Mouse (Mus musculus): ENCODE measurements around the gene Tppp. TPM values are rescaled to one million over a fixed set of nuclear protein-coding genes. Genes with fewer than 3 reads are reported as not detected.

The Tppp gene
- polyA plus RNA-seq, 1 experiment from 2014 or later: 12.1 TPM

GRCm38 (mm10) chr13:74026215-74026614 is 17.0 kb downstream of the Tppp start:
- 13% methylated on average over 2 of the region's 2 CpGs for WGBS
- H3K36me3 ChIP-seq: peaks cover 14% of the 10 kb centered on the region
- H3K4me3 ChIP-seq (replicated peaks): no peak overlapping the region
- no peak overlapping the region for H3K27ac ChIP-seq (replicated peaks)
- H3K4me1 ChIP-seq: no peaks in the 10 kb centered on the region
- no peaks in the 10 kb centered on the region for H3K9me3 ChIP-seq (replicated peaks)
- 0 out of 2 replicates have a peak, but pooled peaks have one; percentile 48 for ATAC-seq (ENCODE audit: low FRiP score)
- H3K4me2 ChIP-seq: no peak overlapping the region
- H3K9ac ChIP-seq (replicated peaks): no peak overlapping the region
- no peaks in the 10 kb centered on the region for H3K27me3 ChIP-seq (replicated peaks)

GRCm38 (mm10) chr13:74028116-74028515 is 18.9 kb downstream of the Tppp start:
- 68% methylated on average over 2 of the region's 2 CpGs for WGBS
- no peak overlapping the region for H3K4me3 ChIP-seq (replicated peaks)
- H3K4me1 ChIP-seq: no peaks in the 10 kb centered on the region
- H3K9me3 ChIP-seq (replicated peaks): no peaks in the 10 kb centered on the region
- peaks cover 23% of the 10 kb centered on the region for H3K36me3 ChIP-seq
- ATAC-seq (ENCODE audit: low FRiP score): no peak
- no peak overlapping the region for H3K4me2 ChIP-seq
- H3K27ac ChIP-seq (replicated peaks): no peak overlapping the region
- no peaks in the 10 kb centered on the region for H3K27me3 ChIP-seq (replicated peaks)
- no peak overlapping the region for H3K9ac ChIP-seq (replicated peaks)

- Histone ChIP-seq H3K9ac (replicated peaks) (no peak overlapping the region), H3K4me3 (replicated peaks) (no peak overlapping the region), H3K27ac (replicated peaks) (no peak overlapping the region), H3K9me3 (replicated peaks) (no peaks in the 10 kb centered on the region), H3K4me2 (no peak overlapping the region), H3K4me1 (no peaks in the 10 kb centered on the region), H3K36me3 (peaks cover 22% of the 10 kb centered on the region), H3K27me3 (replicated peaks) (no peaks in the 10 kb centered on the region)
- no peak for ATAC-seq (ENCODE audit: low FRiP score)
- WGBS: 90% methylated on average over 2 of the region's 2 CpGs
These were observed 19.8 kb downstream of the Tppp start for GRCm38 (mm10) chr13:74029013-74029412.

- Histone ChIP-seq H3K27me3 (replicated peaks) (no peaks in the 10 kb centered on the region), H3K4me2 (no peak overlapping the region), H3K4me3 (replicated peaks) (no peak overlapping the region), H3K27ac (replicated peaks) (no peak overlapping the region), H3K4me1 (no peaks in the 10 kb centered on the region), H3K36me3 (peaks cover 24% of the 10 kb centered on the region), H3K9ac (replicated peaks) (no peak overlapping the region), H3K9me3 (replicated peaks) (no peaks in the 10 kb centered on the region)
- 89% methylated on average over 7 of the region's 7 CpGs for WGBS
- ATAC-seq (ENCODE audit: low FRiP score): no peak
These were observed 21.5 kb downstream of the Tppp start for GRCm38 (mm10) chr13:74030691-74031090.

GRCm38 (mm10) chr13:74031133-74031532 is 21.9 kb downstream of the Tppp start:
- 83% methylated on average over 8 of the region's 8 CpGs for WGBS
- no peak overlapping the region for H3K4me3 ChIP-seq (replicated peaks)
- peaks cover 24% of the 10 kb centered on the region for H3K36me3 ChIP-seq
- ATAC-seq (ENCODE audit: low FRiP score): no peak
- no peaks in the 10 kb centered on the region for H3K27me3 ChIP-seq (replicated peaks)
- no peaks in the 10 kb centered on the region for H3K9me3 ChIP-seq (replicated peaks)
- H3K4me2 ChIP-seq: no peak overlapping the region
- H3K9ac ChIP-seq (replicated peaks): no peak overlapping the region
- H3K4me1 ChIP-seq: no peaks in the 10 kb centered on the region
- H3K27ac ChIP-seq (replicated peaks): no peak overlapping the region

GRCm38 (mm10) chr13:74034756-74035155 is 25.5 kb downstream of the Tppp start:
- no peaks in the 10 kb centered on the region for H3K4me1 ChIP-seq

GRCm38 (mm10) chr13:74035776-74036175 is 26.6 kb downstream of the Tppp start:
- Histone ChIP-seq H3K9ac (replicated peaks) (no peak overlapping the region), H3K4me3 (replicated peaks) (no peak overlapping the region), H3K4me1 (no peaks in the 10 kb centered on the region), H3K27me3 (replicated peaks) (no peaks in the 10 kb centered on the region), H3K36me3 (peaks cover 29% of the 10 kb centered on the region), H3K9me3 (replicated peaks) (no peaks in the 10 kb centered on the region), H3K4me2 (no peak overlapping the region), H3K27ac (replicated peaks) (no peak overlapping the region)
- ATAC-seq (ENCODE audit: low FRiP score): no peak
- WGBS: 100% methylated on average over 2 of the region's 2 CpGs

More at GRCm38 (mm10) chr13:74034756-74035155, 25.5 kb downstream of the Tppp start:
- no peak for ATAC-seq (ENCODE audit: low FRiP score)
- Histone ChIP-seq H3K36me3 (peaks cover 27% of the 10 kb centered on the region), H3K9ac (replicated peaks) (no peak overlapping the region), H3K27ac (replicated peaks) (no peak overlapping the region), H3K4me3 (replicated peaks) (no peak overlapping the region), H3K27me3 (replicated peaks) (no peaks in the 10 kb centered on the region), H3K4me2 (no peak overlapping the region), H3K9me3 (replicated peaks) (no peaks in the 10 kb centered on the region)
- 68% methylated on average over 2 of the region's 2 CpGs for WGBS

GRCm38 (mm10) chr13:74039926-74040325 is 30.7 kb downstream of the Tppp start:
- no peak overlapping the region for H3K27ac ChIP-seq (replicated peaks)
- ATAC-seq (ENCODE audit: low FRiP score): no peak
- no peaks in the 10 kb centered on the region for H3K9me3 ChIP-seq (replicated peaks)
- no peaks in the 10 kb centered on the region for H3K27me3 ChIP-seq (replicated peaks)
- H3K4me3 ChIP-seq (replicated peaks): no peak overlapping the region
- no peak overlapping the region for H3K4me2 ChIP-seq
- H3K36me3 ChIP-seq: peaks cover 10% of the 10 kb centered on the region; the same call in 1 of the 2 replicates
- H3K9ac ChIP-seq (replicated peaks): no peak overlapping the region
- no peaks in the 10 kb centered on the region for H3K4me1 ChIP-seq
- 85% methylated on average over 3 of the region's 3 CpGs for WGBS

GRCm38 (mm10) chr13:74056194-74056593 is 47.0 kb downstream of the Tppp start:
- Histone ChIP-seq H3K36me3 (peaks cover 7% of the 10 kb centered on the region), H3K4me3 (replicated peaks) (no peak overlapping the region), H3K4me1 (no peaks in the 10 kb centered on the region), H3K27ac (replicated peaks) (no peak overlapping the region), H3K27me3 (replicated peaks) (no peaks in the 10 kb centered on the region), H3K4me2 (no peak overlapping the region), H3K9me3 (replicated peaks) (no peaks in the 10 kb centered on the region), H3K9ac (replicated peaks) (no peak overlapping the region)
- 97% methylated on average over 1 of the region's 1 CpGs for WGBS
- no peak for ATAC-seq (ENCODE audit: low FRiP score)

GRCm38 (mm10) chr13:74058081-74058480 is 48.9 kb downstream of the Tppp start:
- H3K27ac ChIP-seq (replicated peaks): no peak overlapping the region
- 0 out of 2 replicates have a peak, but pooled peaks cover 2% of the 10 kb centered on the region for H3K4me1 ChIP-seq
- ATAC-seq (ENCODE audit: low FRiP score): no peak
- no peak overlapping the region for H3K9ac ChIP-seq (replicated peaks)
- WGBS: 94% methylated on average over 9 of the region's 9 CpGs
- no peaks in the 10 kb centered on the region for H3K9me3 ChIP-seq (replicated peaks)
- H3K36me3 ChIP-seq: peaks cover 4% of the 10 kb centered on the region
- H3K4me2 ChIP-seq: no peak overlapping the region
- no peaks in the 10 kb centered on the region for H3K27me3 ChIP-seq (replicated peaks)
- no peak overlapping the region for H3K4me3 ChIP-seq (replicated peaks)

GRCm38 (mm10) chr13:74061613-74062377 is 52.6 kb downstream of the Tppp start, which contains the start of gene Cep72:
Gene Cep72 (minus strand): TSS chr13:74062299.
- peak; percentile 98 for ATAC-seq (ENCODE audit: low FRiP score)
- Histone ChIP-seq H3K4me3 (replicated peaks) (peak within 1 kb of the TSS; percentile 96), H3K9ac (replicated peaks) (peak within 1 kb of the TSS; percentile 76), H3K36me3 (peaks cover 4% of the 10 kb centered on the region), H3K4me2 (peak within 1 kb of the TSS; percentile 67), H3K4me1 (0 out of 2 replicates have a peak, but pooled peaks cover 2% of the 10 kb centered on the region), H3K9me3 (replicated peaks) (no peaks in the 10 kb centered on the region), H3K27ac (replicated peaks) (peak within 1 kb of the TSS; percentile 81), H3K27me3 (replicated peaks) (no peaks in the 10 kb centered on the region)
- 4% methylated on average over 48 of the region's 48 CpGs for WGBS

All from neural tube, embryonic 15.5 days (tissue).